Mouse (Mus musculus): ENCODE data around the gene Crabp1.

- TF ChIP-seq CTCF (IDR thresholded peaks at IDR 0.05; ENCODE audit: control insufficient read depth, insufficient read depth, low read length), result no peak
- no peak for TF ChIP-seq POLR2A (IDR thresholded peaks at IDR 0.05; ENCODE audit: borderline replicate concordance, control insufficient read depth, low read depth, low read length)
Measured at GRCm38 (mm10) chr9:54759592-54759991, 5.0 kb upstream of the Crabp1 start.

Data from bone marrow, adult 2 months (tissue).